Mouse (Mus musculus): Measurements from ENCODE around the gene Mark4. TPM values are rescaled to one million over a fixed set of nuclear protein-coding genes. Genes with fewer than 3 reads are reported as not detected.
A peak's percentile ranks its signal among the peaks of the same experiment; 100 is the strongest.

The Mark4 gene
- polyA plus RNA-seq, 1 experiment, result 9.8 TPM

- Histone ChIP-seq H3K4me1 (ENCODE audit: control insufficient read depth, insufficient read depth, insufficient read length, low read length) (peaks cover 12% of the 10 kb centered on the region; the same call in 1 of the 2 replicates), H3K27ac (replicated peaks; ENCODE audit: low read depth, low read length) (no peak overlapping the region), H3K4me3 (ENCODE audit: insufficient read depth, low read depth, low read length) (no peak overlapping the region)
These were observed 1.9 kb upstream of the Mark4 start for GRCm38 (mm10) chr7:19460500-19460899.

GRCm38 (mm10) chr7:19459144-19459870, 686 bp upstream of the Mark4 start:
- H3K27ac ChIP-seq (replicated peaks; ENCODE audit: low read depth, low read length), result peak overlapping the region; percentile 82
- peak overlapping the region; percentile 87 for H3K4me3 ChIP-seq (ENCODE audit: insufficient read depth, low read depth, low read length)
- peaks cover 12% of the 10 kb centered on the region; the same call in 1 of the 2 replicates for H3K4me1 ChIP-seq (ENCODE audit: control insufficient read depth, insufficient read depth, insufficient read length, low read length)

GRCm38 (mm10) chr7:19458072-19458486, 542 bp downstream of the Mark4 start:
- peak overlapping the region; percentile 90 for H3K4me3 ChIP-seq (ENCODE audit: insufficient read depth, low read depth, low read length)
- 0 out of 2 replicates have a peak overlapping the region, but pooled peaks have one; percentile 35 for H3K27ac ChIP-seq (replicated peaks; ENCODE audit: low read depth, low read length)
- H3K4me1 ChIP-seq (ENCODE audit: control insufficient read depth, insufficient read depth, insufficient read length, low read length), result peaks cover 12% of the 10 kb centered on the region; the same call in 1 of the 2 replicates

GRCm38 (mm10) chr7:19457414-19458071, 1.1 kb downstream of the Mark4 start:
- H3K4me3 ChIP-seq (ENCODE audit: insufficient read depth, low read depth, low read length), result peak overlapping the region; percentile 90
- peaks cover 12% of the 10 kb centered on the region; the same call in 1 of the 2 replicates for H3K4me1 ChIP-seq (ENCODE audit: control insufficient read depth, insufficient read depth, insufficient read length, low read length)
- H3K27ac ChIP-seq (replicated peaks; ENCODE audit: low read depth, low read length), result 0 out of 2 replicates have a peak overlapping the region, but pooled peaks have one; percentile 5

GRCm38 (mm10) chr7:19456628-19457027, 2.0 kb downstream of the Mark4 start:
- H3K4me3 ChIP-seq (ENCODE audit: insufficient read depth, low read depth, low read length), result peak overlapping the region; percentile 90
- peaks cover 12% of the 10 kb centered on the region; the same call in 1 of the 2 replicates for H3K4me1 ChIP-seq (ENCODE audit: control insufficient read depth, insufficient read depth, insufficient read length, low read length)
- H3K27ac ChIP-seq (replicated peaks; ENCODE audit: low read depth, low read length), result no peak overlapping the region

GRCm38 (mm10) chr7:19455819-19456495, 2.7 kb downstream of the Mark4 start:
- Histone ChIP-seq H3K27ac (replicated peaks; ENCODE audit: low read depth, low read length) (no peak overlapping the region), H3K4me1 (ENCODE audit: control insufficient read depth, insufficient read depth, insufficient read length, low read length) (peaks cover 12% of the 10 kb centered on the region; the same call in 1 of the 2 replicates), H3K4me3 (ENCODE audit: insufficient read depth, low read depth, low read length) (0 out of 2 replicates have a peak overlapping the region, but pooled peaks have one; percentile 90)

- no peak overlapping the region for H3K4me3 ChIP-seq (ENCODE audit: insufficient read depth, low read depth, low read length)
- H3K27ac ChIP-seq (replicated peaks; ENCODE audit: low read depth, low read length), result no peak overlapping the region
- peaks cover 12% of the 10 kb centered on the region; the same call in 1 of the 2 replicates for H3K4me1 ChIP-seq (ENCODE audit: control insufficient read depth, insufficient read depth, insufficient read length, low read length)
These were observed 3.4 kb downstream of the Mark4 start for GRCm38 (mm10) chr7:19455186-19455585.

GRCm38 (mm10) chr7:19449165-19449564, 9.5 kb downstream of the Mark4 start:
- Histone ChIP-seq H3K4me3 (ENCODE audit: insufficient read depth, low read depth, low read length) (no peak overlapping the region), H3K27ac (replicated peaks; ENCODE audit: low read depth, low read length) (no peak overlapping the region), H3K4me1 (ENCODE audit: control insufficient read depth, insufficient read depth, insufficient read length, low read length) (no peaks in the 10 kb centered on the region)

- Histone ChIP-seq H3K27ac (replicated peaks; ENCODE audit: low read depth, low read length) (no peak overlapping the region), H3K4me1 (ENCODE audit: control insufficient read depth, insufficient read depth, insufficient read length, low read length) (no peaks in the 10 kb centered on the region), H3K4me3 (ENCODE audit: insufficient read depth, low read depth, low read length) (no peak overlapping the region)
These were observed 10.9 kb downstream of the Mark4 start for GRCm38 (mm10) chr7:19447689-19448088.

GRCm38 (mm10) chr7:19444801-19445200, 13.8 kb downstream of the Mark4 start:
- H3K27ac ChIP-seq (replicated peaks; ENCODE audit: low read depth, low read length), result no peak overlapping the region
- H3K4me1 ChIP-seq (ENCODE audit: control insufficient read depth, insufficient read depth, insufficient read length, low read length), result no peaks in the 10 kb centered on the region
- H3K4me3 ChIP-seq (ENCODE audit: insufficient read depth, low read depth, low read length), result no peak overlapping the region

- Histone ChIP-seq H3K4me3 (ENCODE audit: insufficient read depth, low read depth, low read length) (no peak overlapping the region), H3K4me1 (ENCODE audit: control insufficient read depth, insufficient read depth, insufficient read length, low read length) (no peaks in the 10 kb centered on the region)
These were observed 15.3 kb downstream of the Mark4 start for GRCm38 (mm10) chr7:19443344-19443743.

GRCm38 (mm10) chr7:19441448-19442091, 17.1 kb downstream of the Mark4 start:
- Histone ChIP-seq H3K4me1 (ENCODE audit: control insufficient read depth, insufficient read depth, insufficient read length, low read length) (no peaks in the 10 kb centered on the region), H3K4me3 (ENCODE audit: insufficient read depth, low read depth, low read length) (no peak overlapping the region), H3K27ac (replicated peaks; ENCODE audit: low read depth, low read length) (no peak overlapping the region)

More at GRCm38 (mm10) chr7:19443344-19443743, 15.3 kb downstream of the Mark4 start:
- H3K27ac ChIP-seq (replicated peaks; ENCODE audit: low read depth, low read length), result no peak overlapping the region

GRCm38 (mm10) chr7:19437048-19437447, 21.6 kb downstream of the Mark4 start:
- Histone ChIP-seq H3K27ac (replicated peaks; ENCODE audit: low read depth, low read length) (no peak overlapping the region), H3K4me3 (ENCODE audit: insufficient read depth, low read depth, low read length) (no peak overlapping the region), H3K4me1 (ENCODE audit: control insufficient read depth, insufficient read depth, insufficient read length, low read length) (no peaks in the 10 kb centered on the region)

GRCm38 (mm10) chr7:19436276-19436675, 22.3 kb downstream of the Mark4 start:
- H3K4me3 ChIP-seq (ENCODE audit: insufficient read depth, low read depth, low read length), result no peak overlapping the region
- H3K4me1 ChIP-seq (ENCODE audit: control insufficient read depth, insufficient read depth, insufficient read length, low read length), result no peaks in the 10 kb centered on the region
- no peak overlapping the region for H3K27ac ChIP-seq (replicated peaks; ENCODE audit: low read depth, low read length)

GRCm38 (mm10) chr7:19432475-19432874, 26.1 kb downstream of the Mark4 start:
- no peaks in the 10 kb centered on the region for H3K4me1 ChIP-seq (ENCODE audit: control insufficient read depth, insufficient read depth, insufficient read length, low read length)
- H3K4me3 ChIP-seq (ENCODE audit: insufficient read depth, low read depth, low read length), result no peak overlapping the region
- no peak overlapping the region for H3K27ac ChIP-seq (replicated peaks; ENCODE audit: low read depth, low read length)

Data from brown adipose tissue, adult 24 weeks (tissue).